Mouse (Mus musculus) left cerebral cortex, adult 8-10 months (tissue): Measurements from ENCODE around the gene Atp6v1g3. TPM values are rescaled to one million over a fixed set of nuclear protein-coding genes. Genes with fewer than 3 reads are reported as not detected.
A peak's percentile ranks its signal among the peaks of the same experiment; 100 is the strongest.

ENCODE experiments used
- DNase-seq, 2 experiments: peaks; one replicate each; pipeline ENCODE4 v3.0.0; 2022; ENCODE audit warnings: low spot score in 2 of 2
- total RNA-seq, 4 experiments: library from RNA; stranded (reverse); gene quantifications; 2 replicates each; pipeline ENCODE4 v1.2.4; 2022

The Atp6v1g3 gene
- total RNA-seq, 4 experiments from 2014 or later, result not detected

- DNase-seq, result no peak
Observed at GRCm38 (mm10) chr1:138288721-138289120, 15.2 kb downstream of the Atp6v1g3 start.

- peak in 1 of 2 experiments; percentile 27 for DNase-seq
Observed at GRCm38 (mm10) chr1:138289455-138290425, 16.2 kb downstream of the Atp6v1g3 start.

- no peak for DNase-seq
Observed at GRCm38 (mm10) chr1:138291463-138291862, 17.9 kb downstream of the Atp6v1g3 start.

- no peak for DNase-seq
Observed at GRCm38 (mm10) chr1:138294487-138294886, 20.9 kb downstream of the Atp6v1g3 start.

- DNase-seq, result no peak
Observed at GRCm38 (mm10) chr1:138298156-138298555, 24.6 kb downstream of the Atp6v1g3 start.

GRCm38 (mm10) chr1:138299576-138299975 is 26.0 kb downstream of the Atp6v1g3 start:
- no peak for DNase-seq

GRCm38 (mm10) chr1:138301920-138302319 is 28.4 kb downstream of the Atp6v1g3 start:
- DNase-seq, result no peak

GRCm38 (mm10) chr1:138302756-138303155 is 29.2 kb downstream of the Atp6v1g3 start:
- no peak for DNase-seq

- no peak for DNase-seq
Observed at GRCm38 (mm10) chr1:138303296-138303695, 29.8 kb downstream of the Atp6v1g3 start.

- no peak for DNase-seq
Observed at GRCm38 (mm10) chr1:138304141-138304915, 30.8 kb downstream of the Atp6v1g3 start.

GRCm38 (mm10) chr1:138322657-138323056 is 49.1 kb downstream of the Atp6v1g3 start:
- DNase-seq, result no peak

GRCm38 (mm10) chr1:138323076-138323630 is 49.6 kb downstream of the Atp6v1g3 start:
- DNase-seq, result no peak

- no peak for DNase-seq
Observed at GRCm38 (mm10) chr1:138326091-138326490, 52.6 kb downstream of the Atp6v1g3 start.

- DNase-seq, result no peak
Observed at GRCm38 (mm10) chr1:138326566-138326965, 53.0 kb downstream of the Atp6v1g3 start.

GRCm38 (mm10) chr1:138327466-138328245 is 54.1 kb downstream of the Atp6v1g3 start:
- DNase-seq, result no peak

GRCm38 (mm10) chr1:138328320-138328719 is 54.8 kb downstream of the Atp6v1g3 start:
- no peak for DNase-seq

GRCm38 (mm10) chr1:138330556-138330955 is 57.0 kb downstream of the Atp6v1g3 start:
- DNase-seq, result no peak

- no peak for DNase-seq
Observed at GRCm38 (mm10) chr1:138331596-138331995, 58.1 kb downstream of the Atp6v1g3 start.

- DNase-seq, result peak in 1 of 2 experiments; percentile 33
Observed at GRCm38 (mm10) chr1:138334701-138335100, 61.2 kb downstream of the Atp6v1g3 start.

- DNase-seq, result no peak
Observed at GRCm38 (mm10) chr1:138337417-138337816, 63.9 kb downstream of the Atp6v1g3 start.
